Mouse (Mus musculus): ENCODE measurements around the gene Fkrp. TPM values are rescaled to one million over a fixed set of nuclear protein-coding genes. Genes with fewer than 3 reads are reported as not detected.
A peak's percentile ranks its signal among the peaks of the same experiment; 100 is the strongest.

Fkrp gene
- polyA plus RNA-seq (2015; fragmentation: Nextera tagmentation; extraction: Ambion mirVana), result 30.8 and 32.7 TPM in 2 replicates

GRCm38 (mm10) chr7:16816475-16817122 lies at the start of gene Fkrp:
Fkrp (minus strand) TSS chr7:16816732.
- under 1% methylated on average over 63 of the region's 64 CpGs for WGBS
- Histone ChIP-seq H3K4me2 (peak within 1 kb of the TSS; percentile 89), H3K9ac (peak within 1 kb of the TSS; percentile 100), H3K27me3 (peaks cover 4% of the 10 kb centered on the region; the same call in 1 of the 2 replicates), H3K4me1 (replicated peaks) (peaks cover 60% of the 10 kb centered on the region), H3K36me3 (peaks cover 8% of the 10 kb centered on the region), H3K27ac (peak within 1 kb of the TSS; percentile 96), H3K9me3 (replicated peaks) (no peaks in the 10 kb centered on the region), H3K4me3 (peak within 1 kb of the TSS; percentile 97)
- peak; percentile 77 for ATAC-seq (replicated peaks; ENCODE audit: insufficient number of reproducible peaks, insufficient read depth, low FRiP score, low read depth)

DNA sequence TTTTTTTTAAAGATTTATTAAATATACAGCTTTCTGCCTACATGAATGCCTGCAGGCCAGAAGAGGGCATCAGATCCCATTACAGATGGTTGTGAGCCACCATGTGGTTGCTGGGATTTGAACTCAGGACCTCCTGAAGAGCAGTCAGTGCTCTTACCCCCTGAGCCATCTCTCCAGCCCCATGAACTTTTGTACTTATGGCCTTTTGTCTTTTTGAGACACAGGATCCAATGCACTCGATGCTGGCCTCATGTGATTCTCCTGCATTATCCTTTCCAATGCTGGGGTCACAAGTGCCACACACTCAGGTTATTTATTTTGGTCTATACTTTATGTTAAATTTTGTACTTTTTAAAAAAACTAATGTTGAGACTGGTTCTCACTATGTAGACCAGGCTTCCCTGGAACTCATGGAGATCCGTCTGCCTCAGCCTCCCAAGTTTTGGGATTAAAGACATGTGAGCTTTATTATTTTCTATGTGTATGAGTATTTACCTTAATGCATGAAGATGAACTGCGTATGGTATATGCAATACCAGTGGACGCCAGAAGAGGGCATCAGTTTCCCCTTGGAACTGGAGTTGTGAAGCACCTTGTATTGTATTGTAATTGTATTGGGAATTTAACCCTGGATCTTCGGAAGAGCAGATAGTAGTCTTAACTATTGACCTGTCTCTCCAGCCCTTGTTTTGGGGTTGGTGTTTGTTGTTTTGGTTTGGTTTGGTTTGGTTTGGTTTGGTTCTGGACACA lies 43.5 kb upstream of the Fkrp start:
- 34% methylated on average over 5 of the region's 5 CpGs for WGBS
- H3K9me3 ChIP-seq (replicated peaks), result no peaks in the 10 kb centered on the region
- no peaks in the 10 kb centered on the region for H3K27me3 ChIP-seq
- peaks cover 55% of the 10 kb centered on the region for H3K36me3 ChIP-seq
- H3K9ac ChIP-seq, result no peak overlapping the region
- H3K27ac ChIP-seq, result no peak overlapping the region
- no peak overlapping the region for H3K4me2 ChIP-seq
- no peak for ATAC-seq (replicated peaks; ENCODE audit: insufficient number of reproducible peaks, insufficient read depth, low FRiP score, low read depth)
- no peaks in the 10 kb centered on the region for H3K4me1 ChIP-seq (replicated peaks)
- H3K4me3 ChIP-seq, result no peak overlapping the region

GRCm38 (mm10) chr7:16858336-16858735 lies 41.8 kb upstream of the Fkrp start:
- no peak overlapping the region for H3K9ac ChIP-seq
- H3K4me1 ChIP-seq (replicated peaks), result no peaks in the 10 kb centered on the region
- H3K9me3 ChIP-seq (replicated peaks), result no peaks in the 10 kb centered on the region
- ATAC-seq (replicated peaks; ENCODE audit: insufficient number of reproducible peaks, insufficient read depth, low FRiP score, low read depth), result no peak
- H3K27me3 ChIP-seq, result no peaks in the 10 kb centered on the region
- no peak overlapping the region for H3K4me3 ChIP-seq
- peaks cover 58% of the 10 kb centered on the region for H3K36me3 ChIP-seq
- 31% methylated on average over 17 of the region's 17 CpGs for WGBS
- H3K4me2 ChIP-seq, result no peak overlapping the region
- no peak overlapping the region for H3K27ac ChIP-seq

DNA sequence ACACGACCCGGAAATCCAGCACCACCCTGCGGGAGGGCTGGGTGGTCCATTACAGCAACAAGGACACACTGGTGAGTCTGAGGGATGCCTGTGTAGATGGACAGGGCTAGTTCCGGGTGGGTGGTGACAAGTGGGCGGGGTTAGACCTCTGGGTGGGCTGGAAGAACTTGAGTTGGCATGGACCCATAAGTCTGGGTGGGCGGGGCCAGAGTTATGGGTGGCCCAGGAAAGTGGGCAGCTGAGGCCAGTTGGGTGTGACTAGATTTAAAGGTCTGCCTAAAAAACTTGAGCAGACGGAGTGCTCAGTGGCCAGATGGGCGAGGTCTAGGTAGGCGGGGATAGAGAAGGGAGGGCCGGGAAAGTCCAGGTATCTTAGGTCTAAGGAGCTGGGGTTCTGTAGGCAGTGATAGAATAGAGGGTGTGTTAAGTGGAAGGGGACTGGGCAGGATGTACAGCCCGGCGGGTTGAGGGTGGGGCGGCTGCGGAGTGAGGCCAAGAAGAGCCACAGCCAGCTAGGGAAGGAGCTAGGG lies 36.8 kb upstream of the Fkrp start:
- peaks cover 71% of the 10 kb centered on the region for H3K36me3 ChIP-seq
- no peak for ATAC-seq (replicated peaks; ENCODE audit: insufficient number of reproducible peaks, insufficient read depth, low FRiP score, low read depth)
- 77% methylated on average over 14 of the region's 14 CpGs for WGBS
- H3K4me3 ChIP-seq, result no peak overlapping the region
- no peaks in the 10 kb centered on the region for H3K9me3 ChIP-seq (replicated peaks)
- H3K4me1 ChIP-seq (replicated peaks), result no peaks in the 10 kb centered on the region
- H3K4me2 ChIP-seq, result no peak overlapping the region
- H3K9ac ChIP-seq, result no peak overlapping the region
- no peaks in the 10 kb centered on the region for H3K27me3 ChIP-seq
- H3K27ac ChIP-seq, result no peak overlapping the region

- Histone ChIP-seq H3K9ac (no peak overlapping the region), H3K27ac (no peak overlapping the region), H3K4me2 (no peak overlapping the region), H3K9me3 (replicated peaks) (no peaks in the 10 kb centered on the region), H3K4me1 (replicated peaks) (no peaks in the 10 kb centered on the region), H3K36me3 (peaks cover 57% of the 10 kb centered on the region), H3K4me3 (no peak overlapping the region), H3K27me3 (no peaks in the 10 kb centered on the region)
- WGBS, result 82% methylated on average over 4 of the region's 4 CpGs
- ATAC-seq (replicated peaks; ENCODE audit: insufficient number of reproducible peaks, insufficient read depth, low FRiP score, low read depth), result no peak
Measured at GRCm38 (mm10) chr7:16851636-16852035, 35.1 kb upstream of the Fkrp start.

- no peak overlapping the region for H3K9ac ChIP-seq
- no peaks in the 10 kb centered on the region for H3K9me3 ChIP-seq (replicated peaks)
- H3K27me3 ChIP-seq, result no peaks in the 10 kb centered on the region
- H3K36me3 ChIP-seq, result peaks cover 28% of the 10 kb centered on the region
- H3K4me2 ChIP-seq, result no peak overlapping the region
- ATAC-seq (replicated peaks; ENCODE audit: insufficient number of reproducible peaks, insufficient read depth, low FRiP score, low read depth), result no peak
- H3K4me1 ChIP-seq (replicated peaks), result peaks cover 23% of the 10 kb centered on the region
- no peak overlapping the region for H3K4me3 ChIP-seq
- 35% methylated on average over 17 of the region's 17 CpGs for WGBS
- H3K27ac ChIP-seq, result no peak overlapping the region
Measured at GRCm38 (mm10) chr7:16848579-16848978, 32.0 kb upstream of the Fkrp start.

- Histone ChIP-seq H3K36me3 (peaks cover 20% of the 10 kb centered on the region), H3K4me2 (no peak overlapping the region), H3K27ac (no peak overlapping the region), H3K27me3 (no peaks in the 10 kb centered on the region), H3K4me1 (replicated peaks) (peaks cover 24% of the 10 kb centered on the region), H3K9ac (no peak overlapping the region), H3K4me3 (no peak overlapping the region), H3K9me3 (replicated peaks) (no peaks in the 10 kb centered on the region)
- WGBS, result 82% methylated on average over 19 of the region's 19 CpGs
- ATAC-seq (replicated peaks; ENCODE audit: insufficient number of reproducible peaks, insufficient read depth, low FRiP score, low read depth), result no peak
Measured at GRCm38 (mm10) chr7:16847507-16847906, 31.0 kb upstream of the Fkrp start.

DNA sequence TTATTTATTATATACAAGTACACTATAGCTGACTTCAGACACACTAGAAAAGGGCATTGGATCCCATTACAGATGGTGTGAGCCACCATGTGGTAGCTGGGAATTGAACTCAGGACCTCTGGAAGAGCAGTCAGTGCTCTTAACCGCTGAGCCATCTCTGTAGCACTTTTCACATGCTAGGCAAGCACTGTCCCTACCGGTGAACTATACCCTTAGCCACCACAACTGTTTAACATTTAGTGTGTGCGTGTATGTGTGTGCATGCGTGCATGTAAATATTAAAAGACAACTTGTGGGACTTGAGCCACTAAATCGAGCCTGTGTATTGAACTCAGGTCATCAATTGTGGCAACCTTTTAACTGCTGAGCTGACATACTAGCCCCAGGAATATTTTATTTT lies 30.2 kb upstream of the Fkrp start:
- no peak overlapping the region for H3K9ac ChIP-seq
- no peaks in the 10 kb centered on the region for H3K9me3 ChIP-seq (replicated peaks)
- WGBS, result 93% methylated on average over 5 of the region's 5 CpGs
- no peak overlapping the region for H3K4me2 ChIP-seq
- no peak for ATAC-seq (replicated peaks; ENCODE audit: insufficient number of reproducible peaks, insufficient read depth, low FRiP score, low read depth)
- no peak overlapping the region for H3K4me3 ChIP-seq
- peaks cover 29% of the 10 kb centered on the region for H3K4me1 ChIP-seq (replicated peaks)
- peaks cover 15% of the 10 kb centered on the region for H3K36me3 ChIP-seq
- no peaks in the 10 kb centered on the region for H3K27me3 ChIP-seq
- H3K27ac ChIP-seq, result no peak overlapping the region

DNA sequence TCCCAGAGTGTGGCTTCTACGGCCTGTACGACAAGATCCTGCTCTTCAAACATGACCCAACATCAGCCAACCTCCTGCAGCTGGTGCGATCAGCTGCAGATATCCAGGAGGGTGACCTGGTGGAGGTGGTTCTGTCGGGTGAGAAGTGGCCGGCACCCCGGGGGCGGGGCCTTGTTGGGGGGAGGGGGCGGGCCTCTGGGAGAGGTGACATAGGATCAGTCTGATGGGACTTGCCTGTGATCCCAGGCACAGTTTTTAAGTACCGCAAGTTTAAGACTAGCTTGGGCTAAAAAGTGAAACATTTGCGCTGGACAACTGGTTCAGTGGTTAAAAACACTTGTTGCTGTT lies 29.3 kb upstream of the Fkrp start:
- Histone ChIP-seq H3K27ac (peak overlapping the region; percentile 88), H3K9ac (peak overlapping the region; percentile 51; the same call in 1 of the 2 replicates), H3K9me3 (replicated peaks) (no peaks in the 10 kb centered on the region), H3K36me3 (peaks cover 16% of the 10 kb centered on the region), H3K27me3 (no peaks in the 10 kb centered on the region), H3K4me3 (peak overlapping the region; percentile 86), H3K4me1 (replicated peaks) (peaks cover 34% of the 10 kb centered on the region), H3K4me2 (peak overlapping the region; percentile 97)
- 0 out of 2 replicates have a peak, but pooled peaks have one; percentile 7 for ATAC-seq (replicated peaks; ENCODE audit: insufficient number of reproducible peaks, insufficient read depth, low FRiP score, low read depth)
- 42% methylated on average over 10 of the region's 10 CpGs for WGBS

DNA sequence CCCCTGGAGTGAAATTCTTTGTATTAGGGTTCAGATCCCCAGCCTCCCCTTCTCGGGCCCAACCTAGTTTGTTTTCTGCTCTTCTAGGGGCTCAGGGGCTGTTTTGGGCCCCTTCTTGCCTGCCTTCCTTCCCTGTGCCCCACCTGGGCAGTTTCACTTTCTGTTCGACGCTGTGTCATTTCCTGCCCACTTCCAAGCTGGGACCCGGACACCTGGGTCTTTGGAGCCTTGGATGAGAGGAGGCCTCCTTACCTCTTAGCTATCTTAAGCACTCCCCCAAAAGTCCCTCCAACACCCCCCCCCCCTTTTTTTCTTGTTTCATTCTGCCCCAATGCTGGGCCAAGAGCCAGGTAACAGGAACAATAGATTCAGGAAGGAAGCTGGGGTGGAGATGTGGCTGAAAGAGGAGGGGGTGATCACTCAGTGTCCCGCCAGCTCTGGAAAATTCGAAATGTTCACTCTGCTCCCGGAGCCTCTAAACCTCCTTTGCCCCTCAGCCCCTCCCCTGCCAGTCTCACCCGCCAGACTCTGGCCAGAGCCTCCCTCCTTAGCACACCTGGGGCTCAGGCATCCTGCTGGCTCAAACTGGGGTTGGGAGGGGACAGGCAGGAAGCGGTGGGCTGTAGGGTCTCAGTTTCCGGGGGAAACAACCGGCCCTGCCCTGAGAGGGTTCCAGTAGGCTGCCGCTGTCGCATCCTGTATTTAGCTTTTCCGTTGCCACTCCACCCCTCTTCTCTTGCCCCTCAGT lies 28.7 kb upstream of the Fkrp start:
- H3K27me3 ChIP-seq, result no peaks in the 10 kb centered on the region
- H3K36me3 ChIP-seq, result peaks cover 22% of the 10 kb centered on the region
- WGBS, result 42% methylated on average over 14 of the region's 14 CpGs
- peak overlapping the region; percentile 86 for H3K4me3 ChIP-seq
- peaks cover 34% of the 10 kb centered on the region for H3K4me1 ChIP-seq (replicated peaks)
- H3K27ac ChIP-seq, result peak overlapping the region; percentile 88
- H3K9ac ChIP-seq, result peak overlapping the region; percentile 51
- H3K4me2 ChIP-seq, result peak overlapping the region; percentile 97
- 0 out of 2 replicates have a peak, but pooled peaks have one; percentile 2 for ATAC-seq (replicated peaks; ENCODE audit: insufficient number of reproducible peaks, insufficient read depth, low FRiP score, low read depth)
- H3K9me3 ChIP-seq (replicated peaks), result no peaks in the 10 kb centered on the region

DNA sequence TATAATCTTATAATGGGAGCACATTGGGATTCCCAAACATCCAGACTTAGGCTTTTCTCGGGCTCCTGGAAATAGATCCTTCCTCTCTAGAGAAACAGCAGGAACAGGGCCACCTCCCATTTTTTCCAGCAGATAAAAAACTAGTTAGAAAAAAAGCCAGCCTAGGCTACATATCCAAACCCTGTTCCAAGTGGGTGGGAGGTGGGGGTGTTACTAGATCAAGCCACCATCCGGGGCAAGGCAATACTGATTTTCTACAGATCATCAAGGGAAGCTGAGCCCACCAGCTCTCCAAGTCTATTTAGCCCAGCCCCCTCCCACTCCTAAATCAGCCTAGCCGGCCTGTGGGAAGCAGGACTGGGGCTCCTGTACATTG lies 28.2 kb upstream of the Fkrp start:
- Histone ChIP-seq H3K27me3 (no peaks in the 10 kb centered on the region), H3K9me3 (replicated peaks) (no peaks in the 10 kb centered on the region), H3K9ac (peak overlapping the region; percentile 51), H3K4me1 (replicated peaks) (peaks cover 34% of the 10 kb centered on the region), H3K36me3 (peaks cover 22% of the 10 kb centered on the region), H3K4me3 (peak overlapping the region; percentile 86), H3K27ac (peak overlapping the region; percentile 88), H3K4me2 (peak overlapping the region; percentile 97)
- ATAC-seq (replicated peaks; ENCODE audit: insufficient number of reproducible peaks, insufficient read depth, low FRiP score, low read depth), result no peak
- WGBS, result 51% methylated on average over 3 of the region's 3 CpGs

All from heart, embryonic 15.5 days (tissue).